Mouse (Mus musculus) CH12.LX (cell line): ENCODE measurements around the gene Mrps18b. TPM values are rescaled to one million over a fixed set of nuclear protein-coding genes. Genes with fewer than 3 reads are reported as not detected.

Source experiments
- DNase-seq: peaks from one replicate; pipeline ENCODE4 v3.0.0-alpha.2; 2013; ENCODE audit errors: extremely low read depth
- H3K27ac ChIP-seq: 2 replicates; pipeline ENCODE4 v1.5.1; 2012; ENCODE audit warnings: low read depth, mild to moderate bottlenecking, control low read depth, moderate library complexity; ENCODE audit not compliant: insufficient read depth
- H3K27me3 ChIP-seq: replicated peaks from 2 replicates; pipeline ENCODE3; 2012; ENCODE audit warnings: inconsistent platforms
- H3K36me3 ChIP-seq, 2 experiments: replicated peaks in 1 of 2; 2 replicates each; pipeline versions ENCODE3 to v1.6.1; 2012; ENCODE audit warnings: inconsistent platforms in 1 of 2, low read length in 1 of 2, mild to moderate bottlenecking in 1 of 2, mixed read lengths in 1 of 2, moderate library complexity in 1 of 2; ENCODE audit not compliant: control insufficient read depth in 1 of 2, insufficient read depth in 1 of 2
- H3K4me1 ChIP-seq, 2 experiments: 2 replicates each; pipeline ENCODE4 v1.6.1; 2012; ENCODE audit warnings: inconsistent platforms in 1 of 2, moderate library complexity in 1 of 2; ENCODE audit not compliant: insufficient read depth in 2 of 2, control insufficient read depth in 1 of 2
- H3K4me2 ChIP-seq: 2 replicates; pipeline ENCODE4 v1.6.1; 2012; ENCODE audit warnings: low read depth, mild to moderate bottlenecking, control low read depth; ENCODE audit not compliant: poor library complexity, insufficient read depth, severe bottlenecking
- H3K4me3 ChIP-seq, 3 experiments: fragments of 150-350 bp in 1 of 3; sonication (generic) in 1 of 3; replicated peaks in 1 of 3; 2 replicates each; pipeline versions ENCODE3 to v1.5.1; 2011 to 2012; ENCODE audit warnings: low read depth in 2 of 3, low read length in 2 of 3, mild to moderate bottlenecking in 2 of 3, moderate library complexity in 2 of 3, control low read depth in 1 of 3, improper control_type of control experiment in 1 of 3, inconsistent platforms in 1 of 3, mixed read lengths in 1 of 3; ENCODE audit not compliant: poor library complexity in 1 of 3
- H3K79me2 ChIP-seq: replicated peaks from 2 replicates; pipeline ENCODE4 v1.6.1; 2012; ENCODE audit warnings: mild to moderate bottlenecking, moderate library complexity; ENCODE audit not compliant: control insufficient read depth, poor library complexity, insufficient read depth, severe bottlenecking; ENCODE audit errors: extremely low read depth
- H3K9ac ChIP-seq: 2 replicates; pipeline ENCODE4 v1.6.1; 2012; ENCODE audit warnings: low read depth, mild to moderate bottlenecking, control low read depth, moderate library complexity; ENCODE audit not compliant: insufficient read depth
- H3K9me3 ChIP-seq: replicated peaks from 2 replicates; pipeline ENCODE3; 2012; ENCODE audit warnings: low read length, inconsistent platforms, mixed read lengths
- CHD2 ChIP-seq: IDR thresholded peaks from 2 replicates; pipeline ENCODE4 v1.6.1; 2011; ENCODE audit warnings: low read length, improper control_type of control experiment
- CTCF ChIP-seq, 2 experiments: IDR thresholded peaks in 1 of 2; conservative IDR thresholded peaks in 1 of 2; 2 replicates each; pipeline ENCODE4 v1.5.1; 2011 to 2012; ENCODE audit warnings: low read depth in 2 of 2, low read length in 2 of 2, improper control_type of control experiment in 1 of 2, inconsistent platforms in 1 of 2, mild to moderate bottlenecking in 1 of 2, moderate library complexity in 1 of 2
- E2F4 ChIP-seq: IDR thresholded peaks from 2 replicates; pipeline ENCODE4 v1.6.1; 2011; ENCODE audit warnings: low read depth, low read length, improper control_type of control experiment; ENCODE audit not compliant: insufficient replicate concordance
- ELF1 ChIP-seq: IDR thresholded peaks from 2 replicates; pipeline ENCODE4 v1.6.1; 2014; ENCODE audit warnings: low read depth, mild to moderate bottlenecking, inconsistent platforms, low read length, improper control_type of control experiment
- EP300 ChIP-seq: IDR thresholded peaks from 2 replicates; pipeline ENCODE4 v1.6.1; 2011; ENCODE audit warnings: low read length, improper control_type of control experiment
- HCFC1 ChIP-seq: IDR thresholded peaks from 2 replicates; pipeline ENCODE4 v1.6.1; 2012; ENCODE audit warnings: low read depth, mild to moderate bottlenecking, inconsistent platforms, low read length, improper control_type of control experiment
- IRF4 ChIP-seq: IDR thresholded peaks from 2 replicates; pipeline ENCODE4 v1.6.1; 2014; ENCODE audit warnings: low read depth, mild to moderate bottlenecking, inconsistent platforms, low read length, improper control_type of control experiment
- JUN ChIP-seq: IDR thresholded peaks from 2 replicates; pipeline ENCODE4 v1.6.1; 2011; ENCODE audit warnings: low read depth, mild to moderate bottlenecking, low read length, improper control_type of control experiment, moderate library complexity; ENCODE audit not compliant: insufficient read depth
- JUND ChIP-seq: conservative IDR thresholded peaks from 2 replicates; pipeline ENCODE4 v1.6.1; 2011; ENCODE audit warnings: low read depth, low read length, improper control_type of control experiment
- KAT2A ChIP-seq: IDR thresholded peaks from 2 replicates; pipeline ENCODE4 v1.6.1; 2012; ENCODE audit warnings: low read length, improper control_type of control experiment, inconsistent platforms; ENCODE audit not compliant: insufficient replicate concordance
- MAFK ChIP-seq: IDR thresholded peaks from 2 replicates; pipeline ENCODE4 v1.6.1; 2011; ENCODE audit warnings: low read length, improper control_type of control experiment; ENCODE audit not compliant: insufficient replicate concordance
- MAX ChIP-seq: IDR thresholded peaks from 2 replicates; pipeline ENCODE4 v1.6.1; 2011; ENCODE audit warnings: low read length, improper control_type of control experiment
- MAZ ChIP-seq: IDR thresholded peaks from 2 replicates; pipeline ENCODE4 v1.6.1; 2012; ENCODE audit warnings: low read depth, mild to moderate bottlenecking, inconsistent platforms, low read length, improper control_type of control experiment, moderate library complexity
- MEF2A ChIP-seq: IDR thresholded peaks from 2 replicates; pipeline ENCODE4 v1.6.1; 2014; ENCODE audit warnings: low read depth, mild to moderate bottlenecking, inconsistent platforms, low read length, improper control_type of control experiment, borderline replicate concordance
- MXI1 ChIP-seq: IDR thresholded peaks from 2 replicates; pipeline ENCODE4 v1.6.1; 2011; ENCODE audit warnings: mild to moderate bottlenecking, low read depth, low read length, improper control_type of control experiment
- NELFE ChIP-seq: IDR thresholded peaks from 2 replicates; pipeline ENCODE4 v1.6.1; 2011; ENCODE audit warnings: low read depth, low read length, improper control_type of control experiment
- NRF1 ChIP-seq: IDR thresholded peaks from 2 replicates; pipeline ENCODE4 v1.6.1; 2014; ENCODE audit warnings: low read depth, mild to moderate bottlenecking, inconsistent platforms, low read length, improper control_type of control experiment, moderate library complexity
- POLR2A ChIP-seq: IDR thresholded peaks from 2 replicates; pipeline ENCODE4 v1.6.1; 2011; ENCODE audit warnings: low read depth, mild to moderate bottlenecking, improper control_type of control experiment, low read length
- POLR2AphosphoS2 ChIP-seq: IDR thresholded peaks from 2 replicates; pipeline ENCODE4 v1.6.1; 2011; ENCODE audit warnings: low read depth, low read length, improper control_type of control experiment
- RCOR1 ChIP-seq: conservative IDR thresholded peaks from 2 replicates; pipeline ENCODE4 v1.6.1; 2012; ENCODE audit warnings: low read depth, mild to moderate bottlenecking, inconsistent platforms, low read length, improper control_type of control experiment
- SIN3A ChIP-seq: IDR thresholded peaks from 2 replicates; pipeline ENCODE4 v1.6.1; 2012; ENCODE audit warnings: low read length, improper control_type of control experiment, inconsistent platforms
- SMC3 ChIP-seq: IDR thresholded peaks from 2 replicates; pipeline ENCODE4 v1.6.1; 2011; ENCODE audit warnings: low read depth, low read length, improper control_type of control experiment
- TBP ChIP-seq: conservative IDR thresholded peaks from 2 replicates; pipeline ENCODE4 v1.6.1; 2011; ENCODE audit warnings: low read depth, low read length, improper control_type of control experiment
- USF1 ChIP-seq: IDR thresholded peaks from 2 replicates; pipeline ENCODE4 v1.6.1; 2014; ENCODE audit warnings: low read depth, mild to moderate bottlenecking, inconsistent platforms, low read length, improper control_type of control experiment
- USF2 ChIP-seq: conservative IDR thresholded peaks from 2 replicates; pipeline ENCODE4 v1.6.1; 2011; ENCODE audit warnings: low read depth, low read length, improper control_type of control experiment
- ZC3H11A ChIP-seq: IDR thresholded peaks from 2 replicates; pipeline ENCODE4 v1.6.1; 2012; ENCODE audit warnings: low read depth, mild to moderate bottlenecking, inconsistent platforms, low read length, improper control_type of control experiment
- ZKSCAN1 ChIP-seq: IDR thresholded peaks from 2 replicates; pipeline ENCODE4 v1.6.1; 2012; ENCODE audit warnings: low read depth, inconsistent platforms, low read length, improper control_type of control experiment, borderline replicate concordance
- dilution Hi-C: fragments of 300-500 bp; cut with MboI; formaldehyde crosslinking; loops from 2 replicates; pipeline ENCODE4 v1.14.3; 2020; ENCODE audit warnings: low sequenced_read_pairs; ENCODE audit not compliant: extremely low pct_unique_long_range_greater_than_20kb, extremely low pct_ligation_motif_present
- in situ Hi-C: fragments of 300-500 bp; cut with MboI; formaldehyde crosslinking; loops from 3 replicates; pipeline ENCODE4 v1.14.3; 2019; ENCODE audit warnings: low sequenced_read_pairs, low pct_ligation_motif_present, low pct_unique_long_range_greater_than_20kb, mixed read lengths
- polyA plus RNA-seq: library from polyadenylated mRNA; unstranded; fragments of >175 nt; gene quantifications from 2 replicates; pipeline ENCODE4 v1.2.1, GENCODE M21; 2012; ENCODE audit warnings: low read depth; ENCODE audit not compliant: insufficient read length
- total RNA-seq, 2 experiments: library from RNA; depleted of rRNA; stranded (reverse); fragments of 300-350 nt in 1 of 2; fragments of >200 nt in 1 of 2; gene quantifications; 2 replicates each; pipeline ENCODE4 v1.2.3; 2012 to 2014

Mrps18b gene
- total and polyA plus RNA-seq, 3 experiments, result 108 to 172 (median 148) TPM

- TF ChIP-seq MEF2A (peak; percentile 8; the same call in 1 of the 2 replicates), KAT2A (no peak), MXI1 (peak; percentile 82), POLR2AphosphoS2 (0 out of 2 replicates have a peak, but pooled peaks have one; percentile 77), MAX (peak; percentile 60), EP300 (no peak), USF2 (no peak), USF1 (no peak), NELFE (peak; percentile 59), SIN3A (peak; percentile 63; the same call in 1 of the 2 replicates), SMC3 (no peak), ELF1 (0 out of 2 replicates have a peak, but pooled peaks have one; percentile 40), POLR2A (peak; percentile 50), JUND (no peak), MAFK (no peak), CHD2 (no peak), NRF1 (peak; percentile 87), JUN (no peak), ZKSCAN1 (no peak)
Observed at GRCm38 (mm10) chr17:35896781-35897643, 19.2 kb downstream of the Mrps18b start, which contains the start of gene 2310061I04Rik (continued).

- Histone ChIP-seq H3K36me3 (peaks cover 80 to 97% of the 10 kb centered on the region in 2 experiments), H3K79me2 (no peaks in the 10 kb centered on the region), H3K4me1 (no peaks in the 10 kb centered on the region), H3K4me3 (no peak overlapping the region), H3K4me2 (no peak overlapping the region), H3K9ac (no peak overlapping the region), H3K27me3 (no peaks in the 10 kb centered on the region), H3K27ac (no peak overlapping the region), H3K9me3 (no peaks in the 10 kb centered on the region)
- no peak for DNase-seq
- dilution Hi-C loops, result no loop called here
- TF ChIP-seq NELFE (no peak), IRF4 (no peak), MEF2A (no peak), ELF1 (no peak), TBP (no peak), MAZ (no peak), RCOR1 (no peak), HCFC1 (no peak), ZKSCAN1 (no peak), ZC3H11A (no peak), USF1 (no peak), E2F4 (no peak), CTCF (conservative IDR thresholded peaks at IDR 0.05 in 1 of 2, IDR thresholded peaks at IDR 0.05 in 1 of 2; ENCODE audit: low read depth in 2 of 2, low read length in 2 of 2) (no peak), JUND (no peak), SMC3 (no peak), NRF1 (no peak)
- in situ Hi-C loops, result no loop called here
Observed at GRCm38 (mm10) chr17:35887725-35888124, 28.5 kb downstream of the Mrps18b start.
